Mouse (Mus musculus): ENCODE results near the gene Aldh16a1.
"Not testable (repeated sequence)": the region's sequence is repeated elsewhere in the genome, so short reads cannot be mapped to it uniquely, and the experiment has no call there.

The Aldh16a1 gene

DNA sequence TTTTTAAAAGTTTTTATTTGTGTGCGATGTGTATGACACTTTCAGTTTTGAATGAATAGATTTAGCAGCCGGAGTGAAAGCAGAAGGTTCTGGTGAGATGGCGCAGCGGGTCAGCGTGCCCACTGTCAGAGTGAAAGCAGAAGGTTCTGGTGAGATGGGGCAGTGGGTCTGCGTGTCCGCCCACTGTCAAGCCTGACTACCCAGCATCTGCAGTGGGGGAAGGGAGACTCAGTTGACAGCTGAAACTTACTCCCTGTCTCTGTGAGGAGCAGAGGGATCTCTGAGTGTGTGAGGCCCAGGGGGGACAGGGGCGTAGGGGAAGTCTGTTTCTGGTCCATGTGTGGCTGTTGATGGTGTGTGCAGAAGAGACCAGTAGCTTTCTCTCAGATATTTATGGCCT lies 36.8 kb downstream of the Aldh16a1 start:
- DNase-seq (ENCODE audit: low read depth, low spot score) = no peak

GRCm38 (mm10) chr7:45113476-45113875 lies 40.9 kb downstream of the Aldh16a1 start:
- no peak for DNase-seq (ENCODE audit: low read depth, low spot score)

- no peak for DNase-seq (ENCODE audit: low read depth, low spot score)
Measured at GRCm38 (mm10) chr7:45112529-45112928, 41.9 kb downstream of the Aldh16a1 start.

- DNase-seq (ENCODE audit: low read depth, low spot score) = no peak
Measured at GRCm38 (mm10) chr7:45111940-45112339, 42.4 kb downstream of the Aldh16a1 start.

GRCm38 (mm10) chr7:45110089-45110488 lies 44.3 kb downstream of the Aldh16a1 start:
- DNase-seq (ENCODE audit: low read depth, low spot score) = not testable (repeated sequence)

- no peak for DNase-seq (ENCODE audit: low read depth, low spot score)
Measured at GRCm38 (mm10) chr7:45107052-45107645, 47.2 kb downstream of the Aldh16a1 start.

GRCm38 (mm10) chr7:45106441-45106840 lies 47.9 kb downstream of the Aldh16a1 start:
- no peak for DNase-seq (ENCODE audit: low read depth, low spot score)

- DNase-seq (ENCODE audit: low read depth, low spot score) = no peak
Measured at GRCm38 (mm10) chr7:45105491-45105890, 48.9 kb downstream of the Aldh16a1 start.

- no peak for DNase-seq (ENCODE audit: low read depth, low spot score)
Measured at GRCm38 (mm10) chr7:45104941-45105340, 49.4 kb downstream of the Aldh16a1 start.

DNA sequence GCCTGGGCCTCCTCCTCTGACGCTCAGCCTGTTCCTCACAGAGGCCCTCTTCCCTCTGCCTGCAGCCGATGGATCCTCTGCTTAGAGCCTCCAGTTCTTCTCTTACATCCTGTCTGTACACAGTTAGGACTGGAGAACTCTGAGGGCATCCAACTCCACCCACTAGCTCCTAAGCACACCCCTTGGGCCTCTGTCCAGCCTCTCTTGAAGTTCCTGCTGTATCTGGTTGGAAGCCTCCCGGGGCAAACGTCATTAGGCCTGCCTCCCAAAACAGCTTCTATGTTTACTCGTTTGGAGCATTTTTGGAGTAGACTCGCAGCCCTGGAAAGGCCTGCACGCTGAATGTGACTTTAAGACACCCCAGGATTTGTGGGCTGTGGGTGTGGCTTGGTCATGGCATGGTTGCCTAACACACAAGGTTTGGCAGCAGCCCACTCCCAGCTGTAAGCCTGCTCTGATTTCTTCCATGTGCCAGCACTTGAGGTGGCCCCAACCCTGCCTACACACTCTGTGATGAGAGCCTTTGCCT lies 50.7 kb downstream of the Aldh16a1 start, which contains the start of gene Fcgrt:
Fcgrt (minus strand) TSS at position 200 of the 529 bp plus-strand sequence.
- no peak for DNase-seq (ENCODE audit: low read depth, low spot score)

DNA sequence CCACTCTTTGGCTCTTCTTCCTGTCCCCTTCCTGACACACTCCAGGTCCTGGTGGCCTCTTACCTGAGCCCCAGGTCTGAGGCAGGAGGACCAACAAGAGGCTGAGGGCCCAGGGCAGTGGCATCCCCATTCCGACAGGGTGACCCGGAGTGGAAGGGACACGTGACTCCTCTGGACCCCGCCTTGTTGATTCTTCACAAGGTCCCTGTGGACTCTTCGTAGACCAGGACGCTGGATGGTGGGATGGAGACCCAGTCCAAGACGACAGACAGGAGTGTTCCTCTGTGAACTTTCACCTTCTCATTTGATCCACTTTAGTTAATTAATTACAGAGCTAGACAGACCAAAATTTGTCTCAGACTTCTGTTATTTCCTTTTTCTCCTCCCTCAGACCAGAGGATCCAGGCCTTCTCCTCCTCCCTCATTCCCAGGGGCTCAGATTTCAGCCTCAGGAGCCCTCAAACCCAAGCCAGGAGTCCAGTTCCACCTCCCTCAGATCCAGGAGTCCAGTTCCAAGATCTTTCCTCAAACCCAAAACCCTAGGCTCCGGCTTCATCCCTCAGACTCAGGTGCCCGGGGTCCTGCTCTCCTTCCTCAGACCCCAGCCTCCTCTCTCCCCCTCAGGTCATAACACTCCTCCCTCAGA lies 51.3 kb downstream of the Aldh16a1 start:
- DNase-seq (ENCODE audit: low read depth, low spot score) = no peak

- DNase-seq (ENCODE audit: low read depth, low spot score) = no peak
Measured at GRCm38 (mm10) chr7:45102441-45102840, 51.9 kb downstream of the Aldh16a1 start.

GRCm38 (mm10) chr7:45100046-45100445 lies 54.3 kb downstream of the Aldh16a1 start:
- DNase-seq (ENCODE audit: low read depth, low spot score) = no peak

DNA sequence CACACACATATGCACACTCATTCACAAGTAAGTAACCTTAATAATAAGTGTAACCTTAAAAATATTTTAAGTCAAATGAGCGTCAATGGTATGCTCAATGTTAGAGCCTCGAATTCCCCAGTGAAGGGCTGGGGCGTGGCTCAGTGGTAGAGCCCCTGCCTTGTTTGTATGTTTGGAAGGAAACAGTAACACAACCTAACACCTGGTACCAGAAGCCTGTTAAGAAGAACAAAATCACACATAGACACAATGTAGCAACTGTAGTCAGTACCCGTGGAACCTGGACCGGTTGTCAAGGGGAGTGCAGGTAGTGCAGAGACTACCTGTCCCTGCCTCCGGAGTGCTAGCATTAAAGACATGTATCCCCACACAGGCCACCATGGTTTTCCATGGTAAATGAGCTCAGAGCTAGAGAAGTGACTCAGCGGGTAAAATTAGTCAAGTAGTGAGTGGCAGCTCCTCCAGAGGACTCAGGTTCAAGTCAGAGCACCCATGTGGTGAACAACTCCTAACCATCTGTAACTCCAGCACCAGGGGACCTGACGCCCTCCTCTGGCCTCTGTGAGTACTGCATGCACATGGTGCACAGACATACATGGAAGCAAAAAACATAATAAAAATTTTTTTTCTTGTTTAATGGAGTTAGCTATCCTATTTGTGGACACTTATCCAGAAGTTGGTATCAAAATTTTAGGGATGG lies 55.7 kb downstream of the Aldh16a1 start:
- no peak for DNase-seq (ENCODE audit: low read depth, low spot score)

DNA sequence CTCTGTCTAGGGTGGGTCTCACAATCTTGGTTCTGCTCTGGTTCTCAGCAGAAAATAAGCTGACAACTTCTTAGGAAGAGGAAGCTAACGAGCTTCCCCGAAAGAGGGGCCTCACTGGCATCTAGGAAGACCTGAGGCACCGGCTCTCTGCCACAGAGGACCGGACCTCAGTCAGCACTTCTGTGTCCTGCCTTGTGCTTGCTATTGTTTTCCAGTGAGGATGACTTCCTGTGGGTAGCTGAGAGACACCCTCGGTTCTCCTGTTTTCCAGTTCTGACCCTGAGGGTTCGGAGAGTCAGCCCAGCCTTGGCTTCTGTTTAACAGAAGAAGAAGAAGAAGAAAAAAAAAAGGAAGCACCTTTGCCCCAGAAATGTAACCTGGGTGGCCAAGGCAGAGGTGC lies 56.9 kb downstream of the Aldh16a1 start:
- DNase-seq (ENCODE audit: low read depth, low spot score) = no peak

- DNase-seq (ENCODE audit: low read depth, low spot score) = not testable (repeated sequence)
Measured at GRCm38 (mm10) chr7:45095965-45096364, 58.4 kb downstream of the Aldh16a1 start.

DNA sequence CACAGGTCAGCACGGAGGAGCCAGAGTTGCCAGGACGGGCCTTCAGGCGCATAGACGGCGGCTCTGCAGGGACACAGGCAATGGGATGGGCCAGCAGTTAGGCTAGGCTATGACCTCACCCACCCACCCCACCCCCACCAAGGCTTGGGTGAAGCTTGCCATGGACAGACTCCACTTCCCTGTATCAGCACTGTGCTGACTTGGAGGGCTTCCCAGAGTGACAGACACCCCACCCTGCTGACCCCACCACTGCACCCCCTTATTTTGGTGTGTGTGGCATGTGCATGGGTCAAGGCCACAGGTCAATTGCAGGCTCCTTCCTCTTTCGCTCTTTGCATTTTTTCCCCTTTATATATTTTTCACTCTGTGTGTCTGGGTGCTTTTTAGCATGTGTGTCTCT lies 59.0 kb downstream of the Aldh16a1 start:
- DNase-seq (ENCODE audit: low read depth, low spot score) = no peak

DNA sequence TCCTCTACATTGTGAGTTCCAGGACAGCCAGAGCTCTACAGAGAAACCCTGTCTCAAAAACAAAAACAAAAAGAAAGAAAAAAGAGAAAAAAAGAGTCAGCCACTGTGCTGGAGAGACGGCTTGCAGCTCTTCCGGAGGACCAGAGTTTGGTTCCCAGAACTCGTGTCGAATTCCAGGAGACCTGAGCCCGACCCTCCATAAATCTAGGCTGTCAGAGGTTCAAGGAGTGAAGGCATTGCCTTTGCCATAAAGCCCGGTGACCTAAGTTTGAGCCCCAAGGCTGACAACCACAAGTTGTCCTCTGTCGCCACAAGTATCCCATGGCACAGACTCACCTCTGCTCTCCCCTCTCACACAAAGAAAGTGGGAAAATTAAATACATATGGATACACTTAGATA lies 60.3 kb downstream of the Aldh16a1 start:
- peak; percentile 72 for DNase-seq (ENCODE audit: low read depth, low spot score)

- no peak for DNase-seq (ENCODE audit: low read depth, low spot score)
Measured at GRCm38 (mm10) chr7:45093516-45093905, 60.9 kb downstream of the Aldh16a1 start.

- no peak for DNase-seq (ENCODE audit: low read depth, low spot score)
Measured at GRCm38 (mm10) chr7:45092828-45093515, 61.4 kb downstream of the Aldh16a1 start.

DNA sequence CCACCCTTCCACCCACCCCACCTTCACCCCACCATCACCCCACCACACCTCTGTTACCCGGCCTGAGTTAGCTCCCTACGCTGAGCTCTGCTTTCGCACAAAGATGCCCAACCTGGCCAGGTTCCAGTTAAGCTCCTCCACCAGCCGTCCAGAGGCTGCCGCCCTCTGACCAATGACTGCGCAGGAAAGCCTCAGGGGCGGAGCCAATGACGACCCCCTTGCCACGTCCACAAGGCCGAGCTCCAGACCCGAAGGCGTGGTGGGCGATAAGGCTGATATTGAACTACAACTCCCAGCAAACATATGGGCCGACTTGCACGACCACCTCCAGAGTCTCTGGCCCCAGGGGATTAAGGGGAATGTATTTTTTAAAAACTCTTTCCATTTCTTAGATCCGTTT lies 62.3 kb downstream of the Aldh16a1 start, which contains the start of gene Rcn3:
Rcn3 (minus strand) TSS at position 174 of the 400 bp plus-strand sequence.
- peak; percentile 97 for DNase-seq (ENCODE audit: low read depth, low spot score)

Data from mesoderm, embryonic 11.5 days (tissue).